Mouse (Mus musculus): ENCODE data around the gene Celf5.

The Celf5 gene

GRCm38 (mm10) chr10:81497401-81498270 is 15.1 kb upstream of the Celf5 start:
- DNase-seq (ENCODE audit: low read depth, low spot score), result no peak

GRCm38 (mm10) chr10:81496969-81497368 is 14.5 kb upstream of the Celf5 start:
- no peak for DNase-seq (ENCODE audit: low read depth, low spot score)

DNA sequence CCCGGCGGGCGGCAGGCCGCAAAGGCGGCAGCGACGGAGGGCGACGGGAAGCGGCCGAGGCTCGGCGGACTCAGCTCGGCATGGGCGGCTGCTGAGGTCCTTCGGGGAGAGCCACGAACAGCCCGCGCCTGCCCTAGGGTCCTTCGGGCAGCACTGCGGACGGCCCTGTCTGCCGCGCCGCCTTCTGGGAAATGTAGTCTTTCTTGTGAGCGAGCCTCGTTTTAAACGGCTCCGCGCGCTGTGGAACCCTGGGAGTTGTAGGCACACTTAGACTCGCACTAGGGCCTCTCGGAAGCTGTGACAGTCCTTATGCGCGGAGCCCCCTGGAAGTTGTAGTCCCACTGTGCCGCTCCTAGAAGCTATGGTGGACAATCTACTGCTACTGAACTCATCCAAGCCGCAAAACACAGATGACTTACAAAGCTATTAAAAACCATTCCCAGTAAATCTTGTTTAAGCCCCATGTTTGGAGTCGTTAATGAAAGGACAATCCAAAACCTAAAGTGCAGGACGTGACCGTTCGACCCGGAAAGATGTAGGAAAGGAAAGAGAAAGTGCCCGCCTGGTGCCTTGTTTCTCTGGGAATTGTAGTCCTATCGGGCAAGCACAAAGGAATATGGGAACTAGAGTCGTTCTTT is 13.9 kb upstream of the Celf5 start, which contains the start of gene Ncln:
Gene Ncln, minus strand, starts transcription at position 129 of the 638 bp plus-strand sequence.
- DNase-seq (ENCODE audit: low read depth, low spot score), result peak; percentile 99

GRCm38 (mm10) chr10:81495616-81496263 is 13.2 kb upstream of the Celf5 start:
- DNase-seq (ENCODE audit: low read depth, low spot score), result no peak

DNA sequence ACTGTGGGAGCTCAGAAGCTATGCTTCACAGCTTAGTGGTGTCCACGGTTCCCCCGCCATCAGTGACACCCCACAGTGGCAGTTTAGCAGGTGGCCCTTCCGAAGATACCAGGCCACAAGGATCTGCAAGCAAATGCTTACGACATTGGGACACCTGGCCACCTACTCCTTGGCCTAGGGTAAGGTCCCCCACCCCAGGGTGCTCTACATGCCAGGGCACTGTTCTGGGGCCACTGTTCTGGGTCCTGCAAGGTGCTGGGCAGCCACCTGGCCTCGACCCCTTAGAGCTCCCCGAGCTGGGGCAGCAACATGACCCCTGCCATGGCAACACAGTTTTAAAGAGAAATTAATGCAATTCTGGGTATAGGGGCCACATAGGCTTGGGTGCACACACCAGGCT is 12.6 kb upstream of the Celf5 start:
- DNase-seq (ENCODE audit: low read depth, low spot score), result no peak

GRCm38 (mm10) chr10:81494260-81495041 is 11.9 kb upstream of the Celf5 start:
- no peak for DNase-seq (ENCODE audit: low read depth, low spot score)

DNA sequence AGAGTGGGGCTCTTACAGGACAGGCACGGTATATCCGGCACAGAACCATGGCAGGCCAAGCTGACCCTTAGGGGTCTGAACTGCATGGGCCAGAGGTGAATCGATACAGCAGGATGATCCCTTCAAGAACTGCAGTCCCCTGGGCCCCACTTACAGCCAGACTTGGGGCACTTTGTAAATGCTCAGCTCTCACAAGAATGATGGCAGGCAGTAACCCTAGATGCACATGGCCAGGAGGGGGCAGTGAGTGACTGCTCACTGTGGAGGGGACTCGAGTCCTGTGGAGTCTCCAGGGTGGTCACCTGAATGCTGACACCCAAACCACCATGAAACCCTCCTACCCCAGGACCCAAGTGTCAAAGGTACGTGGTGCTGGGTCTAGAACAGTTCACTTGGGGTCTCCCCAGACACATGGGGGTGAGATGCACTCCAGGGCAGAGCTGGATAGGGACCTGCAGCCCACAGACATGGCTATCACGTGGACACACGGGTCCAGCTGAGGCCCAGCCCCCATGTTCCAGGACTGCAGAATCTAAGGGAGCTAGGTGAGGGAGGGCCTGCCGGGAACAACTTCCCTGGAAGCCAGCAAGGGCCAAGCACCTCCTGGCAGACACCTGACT is 11.2 kb upstream of the Celf5 start:
- DNase-seq (ENCODE audit: low read depth, low spot score), result no peak

DNA sequence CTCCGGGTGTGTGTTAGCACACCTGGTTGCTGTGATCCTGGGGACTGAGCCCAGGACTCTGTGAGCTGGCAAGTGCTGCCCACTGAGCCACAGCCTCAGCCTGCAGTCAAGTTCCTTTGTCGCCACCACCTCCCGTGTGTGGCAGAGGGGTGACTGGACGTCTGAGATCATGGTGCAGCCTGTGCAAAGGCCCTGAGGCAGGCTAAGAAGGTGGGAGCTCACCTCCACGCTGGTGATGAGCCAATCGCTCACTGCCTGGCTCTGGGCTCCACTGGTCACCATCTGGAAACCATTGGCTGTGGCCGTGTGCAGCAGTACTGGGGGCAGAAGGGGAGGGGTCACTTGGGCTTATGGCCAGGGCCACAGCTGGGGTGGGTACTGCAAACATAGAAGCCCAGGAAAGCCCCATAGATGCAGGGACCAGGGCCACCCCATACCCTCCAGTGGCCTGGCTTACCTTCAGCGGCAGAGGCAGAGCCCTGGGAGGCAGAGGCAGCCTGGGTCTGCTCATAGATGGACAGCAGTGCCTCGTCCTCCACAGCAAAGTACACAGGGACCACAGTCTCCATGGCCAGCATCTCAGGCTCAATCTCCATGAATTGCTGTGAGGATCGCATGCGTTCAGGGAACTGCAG is 10.2 kb upstream of the Celf5 start:
- DNase-seq (ENCODE audit: low read depth, low spot score), result no peak

DNA sequence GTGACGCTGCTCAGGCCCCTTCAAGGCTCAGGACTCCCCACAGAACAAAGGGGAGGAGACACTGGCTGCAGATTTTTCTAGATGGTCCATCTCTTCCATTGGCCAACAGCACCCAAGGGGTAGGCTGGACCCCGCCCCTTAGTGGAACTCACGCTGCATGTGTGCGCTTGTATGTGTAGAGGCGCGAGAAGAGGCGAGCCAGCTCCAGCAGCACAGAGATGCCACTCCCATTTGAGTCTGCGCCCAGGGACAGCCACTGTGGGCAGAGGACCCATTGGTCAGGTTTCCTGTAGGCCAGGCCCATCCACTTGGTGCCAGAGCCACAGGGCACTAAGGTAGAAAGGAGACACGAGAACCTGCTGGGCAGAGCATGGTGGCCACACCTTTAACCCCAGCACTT is 8.5 kb upstream of the Celf5 start:
- DNase-seq (ENCODE audit: low read depth, low spot score), result no peak

DNA sequence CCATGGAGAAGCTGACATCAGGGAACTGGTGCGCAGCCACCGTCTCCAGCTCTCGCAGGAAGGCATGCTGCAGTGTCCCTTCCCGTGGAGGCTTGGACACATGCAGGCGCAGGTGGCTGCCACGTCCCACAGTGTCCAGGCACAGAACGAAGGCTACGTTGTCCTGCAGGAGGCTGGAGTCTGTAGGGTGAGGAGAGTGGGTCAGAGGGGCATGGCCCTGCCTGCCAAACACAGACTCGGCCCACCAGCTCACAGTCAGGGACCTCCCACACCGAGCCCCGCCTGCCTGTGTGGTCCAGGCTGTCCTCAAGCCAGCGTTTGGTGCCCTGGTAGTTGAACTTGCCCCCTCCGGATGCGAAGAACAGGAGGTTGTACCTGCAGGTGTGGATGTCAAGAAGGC is 7.4 kb upstream of the Celf5 start:
- no peak for DNase-seq (ENCODE audit: low read depth, low spot score)

DNA sequence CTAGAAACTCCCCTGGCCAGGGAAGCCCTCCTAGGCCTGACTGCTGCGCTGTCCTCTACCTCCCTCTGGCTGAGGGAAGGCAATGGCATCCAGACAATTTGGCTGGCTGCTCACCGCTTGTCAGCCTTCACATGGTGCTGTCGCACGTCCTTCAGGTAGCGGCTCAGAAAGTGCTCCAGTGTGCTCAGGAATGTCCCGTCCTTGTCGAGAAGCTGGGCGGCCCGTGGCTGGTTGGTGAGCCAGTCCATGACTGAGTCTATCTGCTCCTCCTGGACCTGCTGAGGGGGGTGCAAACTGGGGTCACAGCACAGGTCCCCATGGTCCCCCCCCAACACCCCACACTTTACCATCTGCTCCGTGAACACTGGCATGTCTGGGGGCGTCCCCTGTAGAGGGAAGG is 5.6 kb upstream of the Celf5 start:
- no peak for DNase-seq (ENCODE audit: low read depth, low spot score)

DNA sequence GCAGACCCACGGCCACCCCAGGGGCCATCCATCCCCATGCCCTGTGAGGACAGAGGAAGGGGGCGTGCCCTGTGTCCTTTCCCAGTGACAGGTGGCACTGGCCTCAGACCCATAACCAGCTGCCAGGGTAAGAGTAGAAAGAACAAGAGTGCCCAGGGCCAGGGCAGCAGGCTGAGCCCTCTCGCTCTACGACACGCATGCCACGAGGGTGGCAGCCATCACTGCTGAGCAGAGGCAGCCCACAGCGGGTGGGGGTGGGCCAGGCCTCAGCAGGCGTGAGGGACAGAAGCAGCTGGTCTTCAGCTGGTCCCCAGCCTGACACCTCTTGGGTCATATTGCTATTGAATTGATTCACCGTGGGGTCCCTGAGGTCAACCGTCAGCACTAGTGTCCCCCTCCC is 4.0 kb upstream of the Celf5 start:
- DNase-seq (ENCODE audit: low read depth, low spot score), result no peak

DNA sequence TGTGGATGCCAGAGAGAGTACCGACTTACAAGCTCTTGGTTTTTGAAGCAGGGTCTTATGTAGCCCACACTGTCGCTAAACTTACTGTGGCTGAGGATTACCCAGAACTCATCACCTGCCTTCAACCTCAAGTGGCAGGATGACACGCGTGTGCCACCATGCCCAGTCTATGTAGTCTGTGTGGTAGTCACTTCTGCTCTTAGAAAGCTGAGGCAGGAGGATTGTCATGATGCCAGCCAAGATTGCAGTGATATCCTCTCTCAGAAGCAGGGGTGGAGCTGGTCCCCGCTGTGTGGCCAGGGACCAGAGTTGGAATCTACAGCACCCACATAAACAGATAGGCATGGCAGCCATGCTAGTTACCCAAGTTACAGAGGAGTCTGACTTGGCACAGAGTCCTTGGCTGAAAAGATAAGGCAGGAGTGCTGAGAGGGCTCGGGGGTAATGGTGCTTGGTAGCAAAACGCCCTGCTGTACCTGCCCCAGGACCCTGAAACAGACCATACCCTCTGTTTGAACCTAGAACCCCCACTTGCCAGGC is 3.0 kb upstream of the Celf5 start:
- no peak for DNase-seq (ENCODE audit: low read depth, low spot score)

DNA sequence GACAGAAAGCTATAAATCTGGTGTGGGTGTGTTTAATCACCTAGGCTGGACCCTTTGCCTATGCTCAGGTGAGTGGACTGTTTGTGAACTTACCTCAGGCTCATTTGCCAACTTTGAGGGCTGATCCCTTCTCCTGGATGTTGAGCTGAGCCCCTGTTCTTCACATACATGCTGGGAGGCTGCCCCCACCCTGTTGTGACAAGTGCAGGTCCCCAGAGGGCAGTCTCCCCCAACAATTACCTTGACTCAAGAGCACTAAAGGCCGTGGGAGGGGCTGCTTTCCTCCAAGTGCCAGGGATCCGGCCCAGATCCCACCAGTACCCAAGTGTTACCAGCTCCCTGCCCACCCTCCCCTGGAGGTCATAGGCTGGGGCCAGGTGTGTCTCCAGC is 2.5 kb upstream of the Celf5 start:
- DNase-seq (ENCODE audit: low read depth, low spot score), result no peak

- no peak for DNase-seq (ENCODE audit: low read depth, low spot score)
Observed at GRCm38 (mm10) chr10:81484441-81485059, 2.0 kb upstream of the Celf5 start.

DNA sequence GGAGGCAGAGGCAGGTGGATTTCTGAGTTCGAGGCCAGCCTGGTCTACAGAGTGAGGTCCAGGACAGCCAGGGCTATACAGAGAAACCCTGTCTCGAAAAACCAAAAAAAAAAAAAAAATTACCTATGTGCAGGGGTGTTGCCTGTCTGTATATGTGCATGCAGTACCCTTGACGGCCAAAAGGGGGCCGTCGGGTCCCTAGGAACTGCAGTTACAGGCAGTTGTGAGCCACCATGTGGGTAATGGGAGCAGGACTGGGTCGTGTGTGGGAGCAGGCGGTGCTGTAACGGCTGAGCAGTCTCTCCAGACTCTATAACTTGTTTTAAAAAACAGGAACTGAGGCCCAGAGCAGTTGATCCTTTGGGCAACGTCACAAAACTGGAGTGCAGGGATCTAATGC is 1.5 kb upstream of the Celf5 start:
- peak; percentile 68 for DNase-seq (ENCODE audit: low read depth, low spot score)

DNA sequence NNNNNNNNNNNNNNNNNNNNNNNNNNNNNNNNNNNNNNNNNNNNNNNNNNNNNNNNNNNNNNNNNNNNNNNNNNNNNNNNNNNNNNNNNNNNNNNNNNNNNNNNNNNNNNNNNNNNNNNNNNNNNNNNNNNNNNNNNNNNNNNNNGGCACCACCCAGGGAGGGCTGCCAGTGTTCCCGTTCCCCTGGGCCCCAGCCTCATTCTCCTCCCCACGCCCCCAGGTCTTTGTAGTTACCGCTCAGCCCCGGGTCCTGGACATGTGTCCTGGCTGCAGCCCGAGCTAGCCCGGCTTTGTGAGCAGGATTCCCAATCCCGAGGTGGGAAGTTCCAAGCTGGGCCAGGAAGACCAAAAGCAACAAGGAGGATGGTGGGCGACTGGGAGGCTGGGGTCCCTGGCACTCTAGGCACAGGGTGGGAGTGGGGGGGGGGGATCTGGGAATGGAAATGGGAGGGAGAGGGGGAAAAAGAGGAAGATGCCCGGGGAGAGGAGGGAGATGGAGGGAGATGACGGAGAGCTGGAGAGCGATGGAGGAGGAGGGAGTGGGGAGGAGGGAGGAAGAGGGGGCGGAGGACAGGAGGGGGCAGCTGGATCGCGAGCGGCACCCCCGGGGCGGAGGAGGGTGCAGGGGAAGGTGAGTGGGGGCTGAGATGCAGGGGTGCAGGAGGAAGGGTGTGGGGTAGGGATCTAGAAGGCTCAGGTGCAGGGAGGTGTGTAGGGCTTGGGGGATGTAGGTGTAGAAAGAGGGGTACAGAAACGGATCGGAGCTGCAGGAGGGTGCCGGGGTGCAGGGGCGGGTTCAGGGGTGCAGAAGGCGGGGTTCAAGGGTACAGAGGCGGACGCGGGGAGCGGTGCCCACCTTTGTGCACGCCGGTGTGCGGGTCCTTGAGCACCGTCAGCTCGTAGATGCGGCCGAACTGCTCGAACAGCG is 640 bp downstream of the Celf5 start:
- DNase-seq (ENCODE audit: low read depth, low spot score), result no peak

DNA sequence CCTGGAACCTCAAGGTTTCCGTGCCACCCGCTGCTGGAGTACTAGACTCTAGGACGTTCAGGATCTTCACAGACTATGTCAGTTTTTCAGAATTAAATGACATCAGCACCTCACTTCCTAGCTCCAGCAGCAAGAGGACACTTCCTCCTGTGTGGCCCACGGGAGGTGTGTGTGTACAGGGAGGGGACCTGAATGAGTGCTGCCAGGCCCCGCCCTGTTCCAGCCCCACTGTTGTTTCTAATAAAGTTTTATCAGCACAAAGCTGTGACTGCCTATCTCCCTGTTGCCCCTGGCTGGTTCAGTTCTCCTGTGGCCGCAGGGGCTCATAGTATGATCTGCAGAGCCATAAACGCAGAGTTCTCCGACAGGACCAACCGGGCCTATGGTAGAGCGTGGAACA is 8.0 kb downstream of the Celf5 start:
- DNase-seq (ENCODE audit: low read depth, low spot score), result no peak

DNA sequence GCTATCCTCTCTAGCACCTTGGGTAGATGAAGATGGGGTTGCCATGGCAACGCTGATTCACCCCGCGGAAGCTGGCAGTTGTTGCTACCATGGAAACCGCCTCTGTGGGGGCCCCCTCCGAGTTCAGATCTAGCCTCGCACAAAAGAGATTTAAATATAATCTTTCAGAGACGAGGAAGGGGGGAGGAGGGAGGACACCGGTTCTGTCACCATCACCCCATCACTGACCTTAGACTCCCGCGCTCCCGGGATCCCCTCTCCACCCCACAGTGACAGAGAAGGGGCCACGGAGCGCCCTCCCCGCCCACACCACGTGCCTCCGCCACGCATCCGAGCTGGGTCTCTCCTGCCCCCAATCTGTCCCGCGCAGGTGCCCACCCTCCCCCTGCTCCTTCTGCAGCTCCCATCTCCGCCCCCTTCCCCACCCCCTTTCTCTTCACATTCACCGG is 9.5 kb downstream of the Celf5 start:
- peak; percentile 30 for DNase-seq (ENCODE audit: low read depth, low spot score)

Measured in forelimb bud, embryonic 11.5 days (tissue).